Comparison of ENCODE assay signal across 24 mouse cellular contexts in genomic region chr4:89305691-89306090, GRCm38 (mm10). TPM values are rescaled to one million over a fixed set of nuclear protein-coding genes. Genes with fewer than 3 reads are reported as not detected.
"Had no signal": no experiment of that assay in that cellular context is flagged by ENCODE, and none has a peak within 500 bp of the region (broad histone marks: within the 10 kb centered on the region; RNA-seq: fewer than 3 reads in every experiment).

No protein-coding gene starts in this region.

- H3K36me3 ChIP-seq: midbrain, embryonic 10.5 days; midbrain, embryonic 13.5 days; midbrain, embryonic 15.5 days; neural tube, embryonic 12.5 days had no signal

- H3K4me2 ChIP-seq: lung, embryonic 14.5 days; midbrain, embryonic 13.5 days; midbrain, embryonic 15.5 days; neural tube, embryonic 12.5 days had no signal

- H3K4me3 ChIP-seq: midbrain, embryonic 10.5 days; midbrain, embryonic 13.5 days; midbrain, embryonic 15.5 days; myocyte; neural tube, embryonic 12.5 days had no signal

- DNase-seq: lung, adult 18-20 months; lung, embryonic 14.5 days; lung, postnatal 10 days; lung, postnatal 4 days; retina, postnatal 1 day; right cerebral cortex, adult 18-20 months; right cerebral cortex, postnatal 25 days; right cerebral cortex, postnatal 4 days; spleen, adult 18-20 months; thymus, adult 18-20 months; thymus, postnatal 14 days; thymus, postnatal 36 days had no signal

- ATAC-seq: midbrain, embryonic 13.5 days; midbrain, embryonic 15.5 days had no signal

- H3K27ac ChIP-seq: liver, embryonic 14.5 days; midbrain, embryonic 10.5 days; midbrain, embryonic 13.5 days; midbrain, embryonic 15.5 days; neural tube, embryonic 12.5 days had no signal

- H3K4me1 ChIP-seq: neural tube, embryonic 12.5 days had no signal

- H3K9ac ChIP-seq: liver, embryonic 14.5 days; lung, embryonic 14.5 days; midbrain, embryonic 13.5 days; midbrain, embryonic 15.5 days; neural tube, embryonic 12.5 days had no signal

- H3K9me3 ChIP-seq: midbrain, embryonic 10.5 days; midbrain, embryonic 13.5 days; midbrain, embryonic 15.5 days; neural tube, embryonic 12.5 days had no signal

RNA-seq across cellular contexts. Expression of gene Cdkn2b, which starts 5.1 kb away (rescaled TPM):
- polyA plus RNA-seq: myocyte had no signal

RNA-seq across cellular contexts. Expression of gene Cdkn2a, which starts 11.2 kb away (rescaled TPM):
- polyA plus RNA-seq: liver, embryonic 14.5 days; liver, embryonic 16.5 days; lung, embryonic 14.5 days; lung, embryonic 16.5 days; midbrain, embryonic 10.5 days; midbrain, embryonic 13.5 days; midbrain, embryonic 15.5 days; myocyte; neural tube, embryonic 12.5 days; neural tube, embryonic 14.5 days; stomach, embryonic 14.5 days; stomach, embryonic 16.5 days; thymus, postnatal 0 days had no signal
